Mouse (Mus musculus) T-helper 17 cell (primary cell): ENCODE results near the gene Esd.

Source experiments
- in situ Hi-C, 2 experiments: fragments of 300-600 bp; cut with MboI, MseI; formaldehyde crosslinking; loops; 1 replicate in 1 of 2; 2 replicates in 1 of 2; pipeline ENCODE4 v1.15.1; 2025; ENCODE audit warnings: high pct_unique_total_duplicates in 2 of 2

The Esd gene

DNA sequence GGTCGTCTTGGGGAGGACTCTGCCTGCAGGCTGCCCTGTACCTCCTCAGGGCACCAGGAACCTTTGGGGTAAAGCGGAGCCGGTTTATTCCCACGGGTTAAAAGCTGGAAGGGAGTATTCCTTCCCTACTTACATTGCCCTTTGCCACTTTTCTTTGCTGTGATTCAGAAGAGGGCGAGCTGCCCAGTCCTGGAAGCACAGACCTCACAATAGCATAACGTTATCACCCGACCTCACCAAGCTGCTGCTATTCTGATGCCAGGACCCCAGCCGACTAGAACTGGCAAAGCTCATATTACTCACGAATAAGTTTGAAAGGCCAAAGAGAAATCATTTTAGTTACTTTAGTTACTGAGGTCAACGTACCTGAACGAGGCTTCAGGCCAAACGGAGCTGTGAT is 62.8 kb downstream of the Esd start:
- in situ Hi-C loops = loop anchor here in 1 of 2 experiments (5.0 kb wide), 1 partner anchor 43 kb away; no protein-coding TSS in a partner anchor

GRCm38 (mm10) chr14:74797386-74798062 is 65.4 kb downstream of the Esd start:
- in situ Hi-C loops = loop anchor here in 1 of 2 experiments (5.0 kb wide), 1 partner anchor 45 kb away; no protein-coding TSS in a partner anchor

DNA sequence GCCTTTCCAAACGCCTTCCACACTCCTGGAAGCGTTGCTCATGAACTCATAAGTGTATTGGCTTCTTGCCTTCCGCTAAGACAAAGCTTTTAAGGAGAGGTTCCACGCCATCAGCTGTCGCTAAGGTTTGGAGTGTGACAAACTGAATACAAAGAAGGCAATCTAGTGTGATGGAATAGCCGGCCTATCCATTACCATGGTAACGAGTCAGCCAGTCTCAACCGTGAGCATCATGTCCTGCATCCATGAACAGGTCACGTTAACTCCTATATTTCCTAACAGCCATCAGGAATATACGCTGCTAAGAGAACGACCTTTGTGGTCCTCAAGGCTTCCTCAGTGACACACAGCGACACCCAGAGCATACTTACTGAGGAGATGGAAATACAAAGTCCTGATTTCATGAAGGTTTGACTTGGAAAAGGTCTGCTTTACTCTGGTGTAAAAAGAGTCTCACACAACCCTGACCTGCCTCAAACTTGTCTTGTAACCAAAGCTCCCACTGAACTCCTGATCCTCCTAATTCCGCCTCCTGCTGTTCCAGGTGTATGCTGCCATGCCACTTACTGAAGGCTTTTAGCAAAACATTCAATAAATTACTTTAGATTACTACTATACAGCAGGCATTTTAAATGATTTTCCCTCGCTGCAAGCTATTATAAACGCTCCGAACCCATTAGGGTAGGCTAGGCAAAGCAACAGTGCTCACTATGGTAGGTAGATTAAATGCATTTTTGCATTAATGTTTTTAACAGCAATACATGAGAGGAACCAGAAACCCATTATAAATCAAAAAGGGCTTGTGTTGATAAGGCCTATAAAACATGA is 66.2 kb downstream of the Esd start:
- in situ Hi-C loops = loop anchor here in 1 of 2 experiments (5.0 kb wide), 1 partner anchor 46 kb away; no protein-coding TSS in a partner anchor
